10 mouse cellular contexts compared by ENCODE assay signal in genomic region chr12:111738754-111739153, GRCm38 (mm10). TPM values are rescaled to one million over a fixed set of nuclear protein-coding genes. Genes with fewer than 3 reads are reported as not detected.
DNase-seq lines count a peak whose midpoint lies in the region; ATAC-seq lines count a peak whose summit lies in the region.
"Had no signal": no experiment of that assay in that cellular context is flagged by ENCODE, and none has a peak within 500 bp of the region (broad histone marks: within the 10 kb centered on the region; RNA-seq: fewer than 3 reads in every experiment).

No protein-coding gene starts in this region.

- H3K36me3 ChIP-seq in forebrain, embryonic 11.5 days (ENCODE audit: control insufficient read depth, insufficient read depth, low read length): no peaks in the 10 kb centered on the region
- H3K36me3 ChIP-seq in forebrain, embryonic 13.5 days (ENCODE audit: poor library complexity, severe bottlenecking): 0 out of 2 replicates have a peak, but pooled peaks cover 2% of the 10 kb centered on the region
- no peaks in the 10 kb centered on the region for H3K36me3 ChIP-seq in embryonic facial prominence, embryonic 11.5 days (replicated peaks; ENCODE audit: control insufficient read depth, insufficient read depth, low read depth, low read length)

- ATAC-seq in forebrain, embryonic 11.5 days (replicated peaks; ENCODE audit: low FRiP score): no peak
- no peak for ATAC-seq in forebrain, embryonic 13.5 days
- ATAC-seq in embryonic facial prominence, embryonic 11.5 days (replicated peaks; ENCODE audit: insufficient number of reproducible peaks, low FRiP score, low TSS enrichment, low read depth): no peak
- no peak for ATAC-seq in inflammation-experienced regulatory T-cells, adult 6 months
- ATAC-seq: Patski had no signal

- no peak overlapping the region for H3K4me2 ChIP-seq in forebrain, embryonic 11.5 days (ENCODE audit: low read depth, low read length, severe bottlenecking)
- H3K4me2 ChIP-seq in forebrain, embryonic 13.5 days: no peak overlapping the region
- H3K4me2 ChIP-seq in embryonic facial prominence, embryonic 11.5 days (ENCODE audit: low read depth, low read length): no peak overlapping the region

- no peaks in the 10 kb centered on the region for H3K4me1 ChIP-seq in forebrain, embryonic 11.5 days (replicated peaks; ENCODE audit: control insufficient read depth, insufficient read depth, low read length)
- no peaks in the 10 kb centered on the region for H3K4me1 ChIP-seq in forebrain, embryonic 13.5 days
- H3K4me1 ChIP-seq in embryonic facial prominence, embryonic 11.5 days (ENCODE audit: control insufficient read depth, insufficient read depth, low read length): no peaks in the 10 kb centered on the region

- no peak overlapping the region for H3K27ac ChIP-seq in forebrain, embryonic 11.5 days (ENCODE audit: low read depth, low read length)
- H3K27ac ChIP-seq in forebrain, embryonic 13.5 days: no peak overlapping the region
- H3K27ac ChIP-seq in embryonic facial prominence, embryonic 11.5 days (replicated peaks; ENCODE audit: low read depth, low read length): no peak overlapping the region
- H3K27ac ChIP-seq: macrophage had no signal

- 8% methylated on average over 3 of the region's 3 CpGs for WGBS in forebrain, embryonic 11.5 days
- 7% methylated on average over 3 of the region's 3 CpGs for WGBS in forebrain, embryonic 13.5 days
- WGBS in embryonic facial prominence, embryonic 11.5 days: 7% methylated on average over 3 of the region's 3 CpGs

- H3K9ac ChIP-seq in forebrain, embryonic 11.5 days (ENCODE audit: low read length): no peak overlapping the region
- H3K9ac ChIP-seq in forebrain, embryonic 13.5 days: no peak overlapping the region
- no peak overlapping the region for H3K9ac ChIP-seq in embryonic facial prominence, embryonic 11.5 days (replicated peaks; ENCODE audit: low read length)

- DNase-seq in forebrain, embryonic 11.5 days (ENCODE audit: low spot score): peak; percentile 79
- peak; percentile 48 for DNase-seq in urinary bladder, postnatal 25 days (ENCODE audit: low spot score)
- no peak for DNase-seq in urinary bladder, adult 2 months (ENCODE audit: low spot score)
- peak; percentile 69 for DNase-seq in embryonic facial prominence, embryonic 11.5 days (ENCODE audit: low spot score)
- peak; percentile 79 to 88 for DNase-seq in kidney, postnatal 36 days
- DNase-seq in mesoderm, embryonic 11.5 days (ENCODE audit: low read depth, low spot score): peak; percentile 67

- H3K4me3 ChIP-seq in forebrain, embryonic 11.5 days (ENCODE audit: low read depth, low read length): no peak overlapping the region
- no peak overlapping the region for H3K4me3 ChIP-seq in forebrain, embryonic 13.5 days
- no peak overlapping the region for H3K4me3 ChIP-seq in embryonic facial prominence, embryonic 11.5 days (ENCODE audit: low read depth, low read length)

- H3K9me3 ChIP-seq in forebrain, embryonic 11.5 days (ENCODE audit: control insufficient read depth, low read length): no peaks in the 10 kb centered on the region
- no peaks in the 10 kb centered on the region for H3K9me3 ChIP-seq in forebrain, embryonic 13.5 days (replicated peaks)
- no peaks in the 10 kb centered on the region for H3K9me3 ChIP-seq in embryonic facial prominence, embryonic 11.5 days (replicated peaks; ENCODE audit: control insufficient read depth, low read length)

- H3K27me3 ChIP-seq in forebrain, embryonic 11.5 days (ENCODE audit: control insufficient read depth, insufficient read depth, low read length): no peaks in the 10 kb centered on the region
- H3K27me3 ChIP-seq in forebrain, embryonic 13.5 days: no peaks in the 10 kb centered on the region
- no peaks in the 10 kb centered on the region for H3K27me3 ChIP-seq in embryonic facial prominence, embryonic 11.5 days (ENCODE audit: control insufficient read depth, insufficient read depth, low read length)
- H3K27me3 ChIP-seq: Patski had no signal

RNA-seq across cellular contexts. Expression of gene Klc1, which starts 19.9 kb away (rescaled TPM):
- polyA plus RNA-seq in forebrain, embryonic 11.5 days (2014; fragmentation: Nextera tagmentation; extraction: Ambion mirVana): 226 and 247 TPM in 2 replicates
- polyA plus RNA-seq in forebrain, embryonic 13.5 days (2015; fragmentation: Nextera tagmentation; extraction: Ambion mirVana): 319 and 339 TPM in 2 replicates
- 96.5 and 122 TPM in 2 replicates for polyA plus RNA-seq in urinary bladder, adult 2 months (2012; rRNA removed)
- 132 and 143 TPM in 2 replicates for polyA plus RNA-seq in embryonic facial prominence, embryonic 11.5 days (2014; fragmentation: Nextera tagmentation; extraction: Ambion mirVana)
- 10 to 100 TPM; 17.9 to 19.7 (median 18.3) TPM for polyA plus RNA-seq in inflammation-experienced regulatory T-cells, adult 6 months (2017; shearing (Covaris generic))

RNA-seq across cellular contexts. Expression of gene Apopt1, which starts 25.7 kb away (rescaled TPM):
- polyA plus RNA-seq in forebrain, embryonic 11.5 days (2014; fragmentation: Nextera tagmentation; extraction: Ambion mirVana): 55.4 and 55.5 TPM in 2 replicates
- polyA plus RNA-seq in forebrain, embryonic 13.5 days (2015; fragmentation: Nextera tagmentation; extraction: Ambion mirVana): 52.6 and 56.2 TPM in 2 replicates
- 47.1 and 50.6 TPM in 2 replicates for polyA plus RNA-seq in urinary bladder, adult 2 months (2012; rRNA removed)
- polyA plus RNA-seq in embryonic facial prominence, embryonic 11.5 days (2014; fragmentation: Nextera tagmentation; extraction: Ambion mirVana): 55.2 and 57.7 TPM in 2 replicates
- polyA plus RNA-seq in inflammation-experienced regulatory T-cells, adult 6 months (2017; shearing (Covaris generic)): 10 to 100 TPM; 55.8 to 85.0 (median 74.3) TPM

RNA-seq across cellular contexts. Expression of gene Bag5, which starts 25.7 kb away (rescaled TPM):
- polyA plus RNA-seq in forebrain, embryonic 11.5 days (2014; fragmentation: Nextera tagmentation; extraction: Ambion mirVana): 65.2 and 67.7 TPM in 2 replicates
- 62.1 and 62.8 TPM in 2 replicates for polyA plus RNA-seq in forebrain, embryonic 13.5 days (2015; fragmentation: Nextera tagmentation; extraction: Ambion mirVana)
- 30.4 and 32.8 TPM in 2 replicates for polyA plus RNA-seq in urinary bladder, adult 2 months (2012; rRNA removed)
- 56.8 and 59.8 TPM in 2 replicates for polyA plus RNA-seq in embryonic facial prominence, embryonic 11.5 days (2014; fragmentation: Nextera tagmentation; extraction: Ambion mirVana)
- polyA plus RNA-seq in inflammation-experienced regulatory T-cells, adult 6 months (2017; shearing (Covaris generic)): 10 to 100 TPM; 22.0 to 40.1 (median 36.7) TPM
